Mouse (Mus musculus) splenic B cell, adult 2 months (primary cell): Measurements from ENCODE around the gene Prkce.

ENCODE experiments used
- DNase-seq: peaks from one replicate; pipeline ENCODE4 v3.0.0-alpha.2; 2011; ENCODE audit warnings: low read depth, low spot score
- H3K27me3 ChIP-seq: 2 replicates; pipeline ENCODE4 v1.6.1; 2012; ENCODE audit warnings: mild to moderate bottlenecking, low read length, moderate library complexity, mixed read lengths; ENCODE audit not compliant: control insufficient read depth, poor library complexity, insufficient read depth, severe bottlenecking
- H3K36me3 ChIP-seq: 2 replicates; pipeline ENCODE4 v1.6.1; 2012; ENCODE audit warnings: mild to moderate bottlenecking, low read length, moderate library complexity, mixed read lengths; ENCODE audit not compliant: control insufficient read depth, poor library complexity, insufficient read depth, severe bottlenecking

Gene Prkce

GRCm38 (mm10) chr17:86325317-86325716 lies 157.7 kb downstream of the Prkce start:
- DNase-seq: no peak
- Histone ChIP-seq H3K27me3 (no peaks in the 10 kb centered on the region), H3K36me3 (no peaks in the 10 kb centered on the region)

- no peak for DNase-seq
- H3K36me3 ChIP-seq: no peaks in the 10 kb centered on the region
- no peaks in the 10 kb centered on the region for H3K27me3 ChIP-seq
Measured at GRCm38 (mm10) chr17:86327958-86328357, 160.4 kb downstream of the Prkce start.

GRCm38 (mm10) chr17:86329273-86330075 lies 161.9 kb downstream of the Prkce start:
- DNase-seq: peak; percentile 47
- no peaks in the 10 kb centered on the region for H3K27me3 ChIP-seq
- H3K36me3 ChIP-seq: no peaks in the 10 kb centered on the region

GRCm38 (mm10) chr17:86330076-86330955 lies 162.7 kb downstream of the Prkce start:
- no peak for DNase-seq
- H3K36me3 ChIP-seq: no peaks in the 10 kb centered on the region
- H3K27me3 ChIP-seq: no peaks in the 10 kb centered on the region

- Histone ChIP-seq H3K36me3 (no peaks in the 10 kb centered on the region), H3K27me3 (no peaks in the 10 kb centered on the region)
- no peak for DNase-seq
Measured at GRCm38 (mm10) chr17:86331835-86332234, 164.2 kb downstream of the Prkce start.

GRCm38 (mm10) chr17:86334990-86335389 lies 167.4 kb downstream of the Prkce start:
- no peaks in the 10 kb centered on the region for H3K36me3 ChIP-seq
- no peak for DNase-seq

GRCm38 (mm10) chr17:86336652-86337073 lies 169.1 kb downstream of the Prkce start:
- no peaks in the 10 kb centered on the region for H3K36me3 ChIP-seq
- peak; percentile 73 for DNase-seq
- H3K27me3 ChIP-seq: no peaks in the 10 kb centered on the region

More at GRCm38 (mm10) chr17:86334990-86335389, 167.4 kb downstream of the Prkce start:
- H3K27me3 ChIP-seq: no peaks in the 10 kb centered on the region

- Histone ChIP-seq H3K36me3 (no peaks in the 10 kb centered on the region), H3K27me3 (no peaks in the 10 kb centered on the region)
- peak; percentile 95 for DNase-seq
Measured at GRCm38 (mm10) chr17:86337076-86337475, 169.5 kb downstream of the Prkce start.

GRCm38 (mm10) chr17:86338328-86338727 lies 170.7 kb downstream of the Prkce start:
- Histone ChIP-seq H3K36me3 (no peaks in the 10 kb centered on the region), H3K27me3 (no peaks in the 10 kb centered on the region)
- no peak for DNase-seq

GRCm38 (mm10) chr17:86344032-86344431 lies 176.4 kb downstream of the Prkce start:
- Histone ChIP-seq H3K27me3 (no peaks in the 10 kb centered on the region), H3K36me3 (no peaks in the 10 kb centered on the region)
- peak; percentile 72 for DNase-seq

GRCm38 (mm10) chr17:86345234-86346005 lies 177.8 kb downstream of the Prkce start:
- no peak for DNase-seq
- Histone ChIP-seq H3K36me3 (no peaks in the 10 kb centered on the region), H3K27me3 (no peaks in the 10 kb centered on the region)

- H3K27me3 ChIP-seq: no peaks in the 10 kb centered on the region
- H3K36me3 ChIP-seq: peaks cover 2% of the 10 kb centered on the region; the same call in 1 of the 2 replicates
- DNase-seq: no peak
Measured at GRCm38 (mm10) chr17:86350236-86350635, 182.7 kb downstream of the Prkce start.

- no peaks in the 10 kb centered on the region for H3K27me3 ChIP-seq
- no peak for DNase-seq
- H3K36me3 ChIP-seq: peaks cover 2% of the 10 kb centered on the region; the same call in 1 of the 2 replicates
Measured at GRCm38 (mm10) chr17:86350791-86351261, 183.2 kb downstream of the Prkce start.

- no peak for DNase-seq
- Histone ChIP-seq H3K36me3 (peaks cover 2% of the 10 kb centered on the region; the same call in 1 of the 2 replicates), H3K27me3 (no peaks in the 10 kb centered on the region)
Measured at GRCm38 (mm10) chr17:86351282-86351681, 183.7 kb downstream of the Prkce start.
